Mouse (Mus musculus) retina, postnatal 7 days (tissue): ENCODE results near the gene Hist1h2bg.
A peak's percentile ranks its signal among the peaks of the same experiment; 100 is the strongest.
"Not testable (repeated sequence)": the region's sequence is repeated elsewhere in the genome, so short reads cannot be mapped to it uniquely, and the experiment has no call there.

ENCODE experiments used
- DNase-seq: peaks from one replicate; pipeline ENCODE4 v3.0.0-alpha.2; 2012; ENCODE audit warnings: low read depth, low spot score

The Hist1h2bg gene

DNA sequence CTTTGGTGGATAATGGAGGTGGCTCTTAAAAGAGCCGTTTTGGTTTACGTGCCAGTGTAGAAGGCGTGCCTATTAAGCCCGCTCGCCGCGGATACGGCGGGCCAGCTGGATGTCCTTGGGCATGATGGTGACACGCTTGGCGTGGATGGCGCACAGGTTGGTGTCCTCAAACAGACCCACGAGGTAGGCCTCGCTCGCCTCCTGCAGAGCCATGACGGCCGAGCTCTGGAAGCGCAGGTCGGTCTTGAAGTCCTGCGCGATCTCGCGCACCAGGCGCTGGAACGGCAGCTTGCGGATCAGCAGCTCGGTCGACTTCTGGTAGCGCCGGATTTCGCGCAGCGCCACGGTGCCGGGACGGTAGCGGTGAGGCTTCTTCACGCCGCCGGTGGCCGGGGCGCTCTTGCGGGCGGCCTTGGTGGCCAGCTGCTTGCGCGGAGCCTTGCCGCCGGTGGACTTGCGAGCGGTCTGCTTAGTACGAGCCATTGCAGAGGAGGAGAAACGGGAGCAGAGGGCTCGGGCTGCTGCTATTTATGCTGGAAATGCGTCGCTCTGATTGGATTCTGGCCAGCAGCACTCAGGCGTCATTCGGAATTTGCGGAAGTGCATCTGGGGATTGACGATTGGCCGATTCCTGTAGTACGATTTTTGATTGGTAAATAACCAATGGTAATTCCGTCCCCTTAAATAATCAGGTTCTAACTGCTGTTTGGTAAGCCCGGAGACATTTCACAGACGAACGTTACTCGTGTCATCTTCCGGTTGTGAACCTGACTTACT, 9.1 kb upstream of the Hist1h2bg start, which contains the start of gene Hist1h3e:
TSS of gene Hist1h3e (minus strand) at position 487 of the 777 bp plus-strand sequence.
- DNase-seq, result peak; percentile 95

DNA sequence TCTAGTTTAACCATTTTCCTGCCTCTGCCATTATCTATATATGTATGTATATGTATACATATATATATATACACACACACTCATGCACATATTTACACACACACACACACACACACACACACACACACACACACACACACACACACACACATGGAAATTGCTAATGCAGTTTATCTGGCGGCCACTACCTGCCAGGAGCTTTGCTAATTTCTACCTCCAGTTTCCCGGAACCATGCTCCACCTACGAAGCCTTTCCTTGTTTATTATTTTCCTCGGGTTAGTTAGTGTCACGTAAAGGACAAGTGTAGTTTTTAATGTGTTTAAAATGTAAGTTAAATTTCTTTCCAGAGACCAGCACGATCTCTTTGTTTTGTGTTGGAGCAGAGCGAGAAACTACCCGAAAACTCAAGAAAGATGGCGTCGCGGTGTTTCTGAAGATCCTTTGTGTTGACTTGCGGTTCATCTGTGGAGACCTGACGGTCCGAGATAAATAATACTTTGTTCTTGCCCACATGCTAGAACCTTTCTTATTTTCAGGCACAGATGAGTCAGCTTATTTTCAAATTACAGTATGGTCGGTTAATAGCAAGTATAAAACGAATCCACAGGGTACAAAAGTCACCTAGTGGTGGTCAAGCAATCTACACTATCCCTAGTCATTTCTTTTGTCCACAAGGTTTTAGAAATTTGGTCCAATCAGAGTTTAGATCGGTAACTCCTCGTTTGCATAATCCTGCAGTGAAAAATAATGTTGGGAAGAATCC, 8.3 kb upstream of the Hist1h2bg start:
- DNase-seq, result peak; percentile 54

DNA sequence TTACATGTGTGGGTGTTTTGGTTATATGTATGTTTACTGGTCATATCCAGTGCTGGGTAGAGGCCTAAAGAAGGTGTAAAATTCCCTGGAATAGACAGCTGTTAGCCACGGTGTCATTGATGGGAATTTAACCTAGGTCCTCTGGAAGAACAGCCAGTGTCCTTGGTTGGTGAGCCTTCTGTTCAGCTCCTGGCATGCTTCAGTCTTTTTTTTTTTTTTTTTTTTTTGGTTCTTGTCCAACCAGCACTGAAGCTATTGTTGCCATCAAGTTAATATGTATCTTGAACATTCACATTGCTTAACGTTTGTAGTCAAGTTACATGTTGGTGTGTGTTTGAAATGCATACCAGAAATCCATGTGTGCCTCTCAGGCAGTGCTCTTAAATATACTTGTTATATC, 6.7 kb upstream of the Hist1h2bg start:
- no peak for DNase-seq

DNA sequence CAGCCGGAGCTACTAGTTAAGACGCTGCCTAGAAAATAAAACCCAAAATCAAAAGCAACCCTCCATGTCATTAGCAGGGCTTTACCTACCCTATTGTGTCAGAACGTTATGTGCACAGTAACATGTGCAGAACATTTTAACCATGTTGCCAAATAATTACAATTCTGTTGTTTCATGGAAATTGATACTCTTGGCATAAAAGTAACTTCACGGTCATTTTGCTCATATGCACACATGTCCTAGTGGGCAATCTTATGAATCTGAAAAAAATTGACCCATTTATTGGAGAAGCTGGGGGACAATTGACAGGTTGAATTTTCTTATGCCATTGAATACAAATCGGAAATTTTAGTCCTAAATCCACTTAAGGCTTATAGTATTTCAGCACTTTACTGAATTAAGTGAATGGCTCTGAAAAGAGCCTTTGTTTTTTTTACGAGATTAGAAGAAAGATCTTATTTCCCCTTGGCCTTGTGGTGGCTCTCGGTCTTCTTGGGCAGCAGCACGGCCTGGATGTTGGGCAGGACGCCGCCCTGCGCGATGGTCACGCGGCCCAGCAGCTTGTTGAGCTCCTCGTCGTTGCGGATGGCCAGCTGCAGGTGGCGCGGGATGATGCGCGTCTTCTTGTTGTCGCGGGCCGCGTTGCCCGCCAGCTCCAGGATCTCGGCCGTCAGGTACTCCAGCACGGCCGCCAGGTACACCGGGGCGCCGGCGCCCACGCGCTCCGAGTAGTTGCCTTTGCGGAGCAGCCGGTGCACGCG, 755 bp upstream of the Hist1h2bg start:
- not testable (repeated sequence) for DNase-seq

DNA sequence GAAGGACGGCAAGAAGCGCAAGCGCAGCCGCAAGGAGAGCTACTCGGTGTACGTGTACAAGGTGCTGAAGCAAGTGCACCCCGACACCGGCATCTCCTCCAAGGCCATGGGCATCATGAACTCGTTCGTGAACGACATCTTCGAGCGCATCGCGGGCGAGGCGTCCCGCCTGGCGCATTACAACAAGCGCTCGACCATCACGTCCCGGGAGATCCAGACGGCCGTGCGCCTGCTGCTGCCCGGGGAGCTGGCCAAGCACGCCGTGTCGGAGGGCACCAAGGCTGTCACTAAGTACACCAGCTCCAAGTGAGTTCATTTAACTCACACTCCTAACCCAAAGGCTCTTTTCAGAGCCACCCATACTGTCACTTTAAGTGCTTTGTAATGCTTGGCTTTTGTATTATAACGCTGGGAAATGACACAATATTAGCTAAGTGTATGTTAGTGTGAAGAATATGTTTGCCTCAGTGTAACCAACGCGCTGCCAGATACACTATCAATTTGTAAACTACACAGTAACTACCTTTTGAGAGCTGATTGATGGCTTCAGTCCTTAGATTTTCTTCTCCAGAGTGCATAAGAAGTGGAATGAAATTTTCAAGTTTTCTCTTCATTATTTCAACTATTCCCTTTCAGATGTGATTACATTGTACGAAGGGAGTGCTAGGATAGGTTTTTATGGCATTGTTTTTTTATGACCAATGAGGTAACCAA, 465 bp downstream of the Hist1h2bg start:
- not testable (repeated sequence) for DNase-seq

DNA sequence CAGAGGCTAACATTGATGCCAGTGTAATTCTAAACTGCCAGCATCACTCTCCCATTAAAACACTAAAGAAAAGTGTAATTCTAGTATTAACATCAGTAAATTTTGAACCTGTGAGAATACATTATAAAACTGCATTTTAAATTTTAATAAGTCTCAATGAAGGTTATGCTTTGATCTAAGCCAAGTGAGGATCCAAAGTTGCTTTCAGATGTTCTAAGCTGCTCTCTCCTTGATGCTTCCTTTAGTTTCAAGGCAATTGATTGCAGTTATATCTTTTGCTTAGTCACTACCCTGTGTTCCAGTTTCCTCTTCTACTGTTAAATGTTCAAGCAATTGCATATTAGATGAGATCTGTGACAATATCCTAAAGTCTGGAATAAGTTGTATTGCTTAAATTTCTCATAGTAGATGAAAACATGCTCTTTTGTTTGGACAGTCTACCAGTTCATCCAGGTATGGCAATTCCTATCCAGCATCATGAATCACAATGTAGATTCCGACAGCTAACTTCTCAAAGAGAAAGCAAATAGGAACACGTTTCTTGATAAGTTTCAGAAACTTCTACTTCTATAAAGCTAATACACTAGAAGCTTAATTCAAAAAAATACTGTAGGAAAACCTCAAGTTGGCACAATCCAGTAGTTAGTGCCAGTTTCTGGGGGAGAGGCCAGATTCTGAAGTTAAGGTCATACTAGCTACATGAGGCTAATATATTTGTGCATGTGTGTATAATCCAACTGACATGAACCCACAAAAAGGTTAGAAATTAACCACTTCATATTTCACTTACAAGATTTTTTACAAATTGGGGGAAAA, 1.2 kb downstream of the Hist1h2bg start:
- DNase-seq, result no peak

DNA sequence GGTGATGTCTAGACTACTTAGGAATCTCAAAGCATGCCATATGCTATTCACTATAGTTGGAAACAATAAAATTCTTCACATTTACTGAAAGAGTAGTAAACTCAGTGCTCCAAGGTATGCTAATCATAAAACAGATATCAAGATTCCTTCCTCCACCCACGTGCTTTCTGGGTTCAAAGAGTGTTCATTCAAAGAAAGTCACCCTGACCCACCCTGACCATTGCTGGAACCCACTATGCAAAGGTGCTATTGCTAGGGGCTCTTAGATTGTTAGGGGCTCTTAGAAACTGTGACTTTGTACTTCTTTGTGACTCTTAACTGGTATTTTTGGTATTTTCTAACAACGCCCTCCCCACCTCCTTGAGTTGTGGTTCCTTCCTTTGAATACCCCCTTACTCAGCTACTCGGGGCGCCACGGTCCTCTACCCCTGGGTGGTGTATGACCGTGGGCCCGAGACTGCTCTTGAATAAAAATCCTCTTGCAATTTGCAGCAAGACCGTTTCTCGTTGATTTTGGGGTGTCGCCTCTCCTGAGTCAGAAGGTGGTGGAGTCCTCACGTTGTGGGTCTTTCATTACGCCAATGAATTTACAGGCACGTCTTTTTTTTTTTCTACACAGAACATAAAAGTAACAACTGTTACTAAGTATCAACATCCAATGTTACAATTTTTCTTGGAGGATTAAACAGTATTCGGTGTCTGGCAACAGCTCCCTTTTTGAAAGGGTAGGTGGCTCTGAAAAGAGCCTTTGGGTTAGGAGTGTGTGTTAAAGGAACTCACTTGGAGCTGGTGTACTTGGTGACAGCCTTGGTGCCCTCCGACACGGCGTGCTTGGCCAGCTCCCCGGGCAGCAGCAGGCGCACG, 2.1 kb downstream of the Hist1h2bg start:
- not testable (repeated sequence) for DNase-seq

DNA sequence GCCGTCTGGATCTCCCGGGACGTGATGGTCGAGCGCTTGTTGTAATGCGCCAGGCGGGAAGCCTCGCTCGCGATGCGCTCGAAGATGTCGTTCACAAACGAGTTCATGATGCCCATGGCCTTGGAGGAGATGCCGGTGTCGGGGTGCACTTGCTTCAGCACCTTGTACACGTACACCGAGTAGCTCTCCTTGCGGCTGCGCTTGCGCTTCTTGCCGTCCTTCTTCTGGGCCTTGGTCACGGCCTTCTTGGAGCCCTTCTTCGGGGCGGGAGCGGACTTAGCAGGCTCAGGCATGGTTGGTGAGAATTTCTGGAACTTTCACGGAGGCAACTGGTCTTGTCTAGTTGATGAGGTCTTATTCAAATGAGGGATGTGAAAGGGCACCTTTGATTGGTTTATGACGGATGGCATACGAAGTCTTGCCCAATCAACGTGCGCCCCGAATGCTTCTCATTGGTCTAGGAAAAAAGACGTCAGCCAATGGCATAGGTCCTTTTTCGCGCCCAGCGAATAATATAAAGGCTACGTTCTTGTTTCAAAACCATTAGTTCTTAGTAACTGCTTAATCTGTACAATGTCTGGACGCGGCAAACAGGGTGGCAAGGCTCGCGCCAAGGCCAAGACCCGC, 2.8 kb downstream of the Hist1h2bg start, which contains the start of the genes Hist1h2bf and Hist1h2ad:
TSS of gene Hist1h2bf (minus strand) at position 299 of the 627 bp plus-strand sequence.
TSS of gene Hist1h2ad (plus strand) at position 484 of the 627 bp plus-strand sequence.
- peak; percentile 94 for DNase-seq

DNA sequence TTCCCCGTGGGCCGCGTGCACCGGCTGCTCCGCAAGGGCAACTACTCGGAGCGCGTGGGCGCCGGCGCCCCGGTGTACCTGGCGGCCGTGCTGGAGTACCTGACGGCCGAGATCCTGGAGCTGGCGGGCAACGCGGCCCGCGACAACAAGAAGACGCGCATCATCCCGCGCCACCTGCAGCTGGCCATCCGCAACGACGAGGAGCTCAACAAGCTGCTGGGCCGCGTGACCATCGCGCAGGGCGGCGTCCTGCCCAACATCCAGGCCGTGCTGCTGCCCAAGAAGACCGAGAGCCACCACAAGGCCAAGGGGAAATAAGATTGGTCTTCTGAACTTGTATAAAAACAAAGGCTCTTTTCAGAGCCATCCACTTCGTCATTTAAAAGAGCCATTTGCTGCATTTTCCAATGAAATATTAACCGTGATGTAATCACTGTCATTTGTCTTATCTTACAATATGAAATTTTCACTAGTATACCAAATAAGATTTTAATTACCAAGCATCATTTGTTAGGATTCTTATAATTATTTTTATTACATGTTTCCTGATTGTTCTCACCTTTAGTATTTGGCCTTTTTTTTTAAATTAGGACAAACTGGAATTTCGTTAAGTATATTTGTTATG, 3.5 kb downstream of the Hist1h2bg start:
- not testable (repeated sequence) for DNase-seq

DNA sequence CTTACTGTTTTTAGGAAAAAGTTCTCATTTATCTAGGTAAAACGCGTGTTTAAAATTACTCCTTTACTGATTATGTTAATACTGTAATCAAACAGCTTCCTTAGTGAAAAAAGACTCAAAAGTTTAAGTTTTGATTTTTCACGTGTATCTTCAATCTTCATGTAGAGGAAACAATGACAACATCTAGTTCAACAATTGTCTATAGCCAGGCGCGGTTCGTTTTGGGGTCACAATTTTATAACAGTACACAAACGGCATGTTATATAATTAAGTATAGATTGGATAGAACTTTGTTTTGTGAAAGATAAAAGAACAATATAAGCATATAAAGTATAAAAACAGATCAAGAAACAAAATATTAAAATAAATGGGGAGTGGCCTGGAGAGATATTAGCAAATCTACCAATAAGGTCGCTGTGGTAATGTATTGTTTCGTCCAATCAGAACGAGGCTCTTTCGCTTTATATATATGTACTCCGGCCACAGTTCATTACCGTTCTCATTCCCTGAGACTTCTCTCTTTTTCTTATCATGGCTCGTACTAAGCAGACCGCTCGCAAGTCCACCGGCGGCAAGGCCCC, 4.2 kb downstream of the Hist1h2bg start, which contains the start of gene Hist1h3d:
TSS of gene Hist1h3d (plus strand) at position 493 of the 581 bp plus-strand sequence.
- peak; percentile 49 for DNase-seq

DNA sequence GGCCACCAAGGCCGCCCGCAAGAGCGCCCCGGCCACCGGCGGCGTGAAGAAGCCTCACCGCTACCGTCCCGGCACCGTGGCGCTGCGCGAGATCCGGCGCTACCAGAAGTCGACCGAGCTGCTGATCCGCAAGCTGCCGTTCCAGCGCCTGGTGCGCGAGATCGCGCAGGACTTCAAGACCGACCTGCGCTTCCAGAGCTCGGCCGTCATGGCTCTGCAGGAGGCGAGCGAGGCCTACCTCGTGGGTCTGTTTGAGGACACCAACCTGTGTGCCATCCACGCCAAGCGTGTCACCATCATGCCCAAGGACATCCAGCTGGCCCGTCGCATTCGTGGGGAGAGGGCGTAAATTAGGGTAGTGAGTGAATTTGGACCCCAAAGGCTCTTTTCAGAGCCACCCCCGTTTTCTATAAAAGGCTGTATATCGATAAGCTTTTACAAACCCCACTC, 4.7 kb downstream of the Hist1h2bg start:
- DNase-seq, result not testable (repeated sequence)

DNA sequence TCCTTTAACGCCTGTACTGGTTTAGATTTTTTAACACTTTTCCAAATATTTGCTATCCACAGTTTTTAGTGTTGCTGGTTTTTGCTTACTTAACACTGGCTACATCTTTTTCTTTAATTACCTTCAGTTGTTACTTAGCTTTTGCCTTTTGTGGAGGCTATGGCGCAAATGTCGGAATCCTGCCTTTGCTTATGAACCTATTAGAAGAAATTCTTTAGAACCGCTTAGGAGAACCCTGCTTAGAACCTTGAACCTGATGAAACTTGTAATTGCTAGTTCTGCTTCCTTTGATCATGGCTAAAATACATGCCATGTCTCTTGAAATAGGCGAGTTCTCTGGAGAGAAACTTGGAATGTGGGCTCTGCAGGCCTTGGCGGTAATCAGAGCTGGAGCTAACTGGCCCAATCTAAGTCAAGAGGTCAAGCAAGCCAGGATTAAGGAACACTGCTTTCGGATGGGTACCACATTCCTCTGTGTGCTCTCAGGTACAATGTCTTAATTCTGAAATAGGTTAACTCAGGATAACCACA, 5.2 kb downstream of the Hist1h2bg start:
- DNase-seq, result no peak

DNA sequence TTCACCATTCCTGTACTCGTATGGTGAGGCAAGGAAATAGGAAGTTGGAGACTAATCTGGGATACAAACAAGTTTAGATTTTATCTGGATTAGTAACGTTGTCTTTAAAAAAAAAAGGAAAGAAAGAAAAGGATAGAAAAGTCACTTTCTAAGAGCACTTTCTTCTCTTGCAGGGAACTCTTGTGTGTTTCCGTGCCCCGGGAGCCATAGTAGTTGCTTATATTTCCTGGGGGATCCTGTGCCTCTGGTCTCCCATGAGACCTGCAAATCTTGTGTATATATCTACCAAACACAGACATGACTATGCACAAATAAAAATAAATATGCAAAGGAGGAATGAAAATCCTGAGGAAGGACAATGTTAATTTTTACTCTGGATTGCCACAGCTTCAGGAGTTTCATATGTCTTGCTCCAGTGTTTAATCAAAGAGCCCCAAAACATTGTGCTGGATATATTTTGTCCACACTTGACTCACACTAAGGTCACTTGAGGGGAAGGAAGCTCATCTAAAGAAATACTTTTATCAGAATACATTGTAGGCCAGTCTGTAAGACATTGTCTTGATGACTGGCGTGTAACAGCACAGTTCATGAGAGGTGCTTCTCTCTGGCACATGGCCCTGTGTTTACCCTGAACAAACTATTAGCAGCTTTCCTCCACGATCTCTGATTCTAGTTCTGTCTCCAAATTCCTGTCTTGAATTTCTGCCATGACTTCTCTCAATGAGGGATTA, 5.9 kb downstream of the Hist1h2bg start:
- DNase-seq, result no peak

DNA sequence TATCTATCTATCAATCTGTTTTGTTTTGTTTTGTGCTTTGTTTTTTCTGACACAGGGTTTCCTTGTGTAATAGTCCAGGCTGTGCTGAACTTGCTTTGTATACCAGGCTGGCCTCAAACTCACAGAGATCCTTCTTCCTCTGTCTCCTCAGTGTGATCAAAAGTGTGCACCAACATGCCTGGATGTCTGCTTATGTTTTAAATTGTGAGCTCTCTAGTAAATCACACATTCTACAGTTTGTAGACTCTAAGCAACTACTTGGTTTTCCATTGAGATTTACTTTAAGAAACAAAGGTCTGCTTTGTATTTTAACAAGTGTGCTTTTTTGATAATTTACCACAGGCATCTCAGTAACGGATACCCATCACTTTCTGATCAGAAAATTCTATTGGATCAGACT, 6.6 kb downstream of the Hist1h2bg start:
- no peak for DNase-seq

DNA sequence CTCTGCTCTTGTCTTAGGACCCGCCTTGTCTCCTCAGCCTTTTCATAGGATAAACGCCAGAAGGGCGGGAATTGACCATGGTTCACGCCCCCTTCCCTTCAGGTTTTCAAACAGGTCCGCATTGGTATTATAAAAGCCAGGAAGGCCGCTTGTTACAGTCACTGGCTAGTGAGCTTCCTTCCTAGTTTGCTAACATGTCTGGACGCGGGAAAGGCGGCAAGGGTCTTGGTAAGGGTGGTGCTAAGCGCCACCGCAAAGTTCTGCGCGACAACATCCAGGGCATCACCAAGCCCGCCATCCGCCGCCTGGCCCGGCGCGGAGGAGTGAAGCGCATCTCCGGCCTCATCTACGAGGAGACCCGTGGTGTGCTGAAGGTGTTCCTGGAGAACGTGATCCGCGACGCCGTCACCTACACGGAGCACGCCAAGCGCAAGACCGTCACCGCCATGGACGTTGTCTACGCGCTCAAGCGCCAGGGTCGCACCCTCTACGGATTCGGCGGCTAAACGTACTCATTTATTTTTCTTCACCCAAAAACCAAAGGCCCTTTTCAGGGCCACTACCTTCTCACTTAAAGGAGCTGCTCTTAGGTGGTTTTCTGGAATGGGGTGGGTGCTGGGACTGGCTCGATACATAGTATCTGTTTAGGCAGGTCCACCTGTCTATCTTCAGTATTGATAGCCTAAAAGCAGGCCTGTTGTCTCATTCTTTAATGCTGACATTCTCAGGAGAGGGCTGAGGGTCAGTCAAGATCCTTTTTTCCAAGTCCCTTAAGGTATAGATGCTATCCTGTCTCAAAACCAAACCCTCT, 10.4 kb downstream of the Hist1h2bg start, which contains the start of gene Hist1h4d:
TSS of gene Hist1h4d (plus strand) at position 191 of the 811 bp plus-strand sequence.
- DNase-seq, result peak; percentile 94
